Mouse (Mus musculus) ES-E14 (cell line): ENCODE results near the gene Pdzd3. TPM values are rescaled to one million over a fixed set of nuclear protein-coding genes. Genes with fewer than 3 reads are reported as not detected.

Experiments
- DNase-seq: peaks from one replicate; pipeline ENCODE4 v3.0.0-alpha.2; 2013; ENCODE audit warnings: low read depth, low spot score
- H3K27ac ChIP-seq: 2 replicates; pipeline ENCODE4 v1.5.1; 2012; ENCODE audit warnings: low read depth, mild to moderate bottlenecking, low read length, moderate library complexity, mixed read lengths; ENCODE audit not compliant: poor library complexity, insufficient read depth, severe bottlenecking
- H3K36me3 ChIP-seq: 2 replicates; pipeline ENCODE4 v1.6.1; 2012; ENCODE audit warnings: mild to moderate bottlenecking, low read length, moderate library complexity, mixed read lengths; ENCODE audit not compliant: control insufficient read depth, poor library complexity, insufficient read depth, severe bottlenecking
- H3K4me1 ChIP-seq, 2 experiments: fragments of 150-350 bp in 1 of 2; sonication (generic) in 1 of 2; 2 replicates each; pipeline ENCODE4 v1.6.1; 2012; ENCODE audit warnings: low read length in 2 of 2, mild to moderate bottlenecking in 1 of 2, mixed read lengths in 1 of 2; ENCODE audit not compliant: control insufficient read depth in 2 of 2, insufficient read depth in 2 of 2, poor library complexity in 1 of 2
- H3K4me3 ChIP-seq, 2 experiments: fragments of 150-350 bp in 1 of 2; sonication (generic) in 1 of 2; 2 replicates each; pipeline ENCODE4 v1.5.1; 2012; ENCODE audit warnings: low read length in 2 of 2, low read depth in 1 of 2, mild to moderate bottlenecking in 1 of 2, mixed read lengths in 1 of 2; ENCODE audit not compliant: insufficient read depth in 1 of 2, poor library complexity in 1 of 2, severe bottlenecking in 1 of 2
- H3K9ac ChIP-seq: 2 replicates; pipeline ENCODE4 v1.6.1; 2012; ENCODE audit warnings: low read depth, mild to moderate bottlenecking, low read length, mixed read lengths; ENCODE audit not compliant: poor library complexity, insufficient read depth, severe bottlenecking
- H3K9me3 ChIP-seq: fragments of 150-350 bp; sonication (generic); 2 replicates; pipeline ENCODE4 v1.6.1; 2012; ENCODE audit warnings: low read depth, mild to moderate bottlenecking, low read length; ENCODE audit not compliant: control insufficient read depth, insufficient read depth
- CHD2 ChIP-seq: IDR thresholded peaks from 2 replicates; pipeline ENCODE4 v1.6.1; 2014; ENCODE audit warnings: mild to moderate bottlenecking, low read depth, low read length, inconsistent platforms
- HCFC1 ChIP-seq: IDR thresholded peaks from 2 replicates; pipeline ENCODE4 v1.6.1; 2012; ENCODE audit warnings: low read length, inconsistent platforms, borderline replicate concordance; ENCODE audit not compliant: insufficient read depth
- MAFK ChIP-seq: IDR thresholded peaks from 2 replicates; pipeline ENCODE4 v1.6.1; 2014; ENCODE audit warnings: mild to moderate bottlenecking, low read depth, low read length, inconsistent platforms; ENCODE audit not compliant: insufficient read depth
- ZC3H11A ChIP-seq: IDR thresholded peaks from 2 replicates; pipeline ENCODE4 v1.6.1; 2012; ENCODE audit warnings: low read depth, mild to moderate bottlenecking, inconsistent platforms, low read length, borderline replicate concordance
- ZNF384 ChIP-seq: IDR thresholded peaks from 2 replicates; pipeline ENCODE4 v1.6.1; 2012; ENCODE audit warnings: low read depth, low read length, inconsistent platforms
- in situ Hi-C, 2 experiments: fragments of 600-800 bp; cut with MboI; formaldehyde crosslinking; loops; one replicate each; pipeline ENCODE4 v1.15.1; 2025; ENCODE audit warnings: low sequenced_read_pairs in 2 of 2, inconsistent platforms in 1 of 2; ENCODE audit not compliant: unreplicated experiment in 2 of 2
- total RNA-seq: library from RNA; depleted of rRNA; stranded (reverse); fragments of 300-350 nt; gene quantifications from 2 replicates; pipeline ENCODE4 v1.2.3, GENCODE M21; 2012

The Pdzd3 gene
- total RNA-seq, 1 experiment: 1.1 TPM

DNA sequence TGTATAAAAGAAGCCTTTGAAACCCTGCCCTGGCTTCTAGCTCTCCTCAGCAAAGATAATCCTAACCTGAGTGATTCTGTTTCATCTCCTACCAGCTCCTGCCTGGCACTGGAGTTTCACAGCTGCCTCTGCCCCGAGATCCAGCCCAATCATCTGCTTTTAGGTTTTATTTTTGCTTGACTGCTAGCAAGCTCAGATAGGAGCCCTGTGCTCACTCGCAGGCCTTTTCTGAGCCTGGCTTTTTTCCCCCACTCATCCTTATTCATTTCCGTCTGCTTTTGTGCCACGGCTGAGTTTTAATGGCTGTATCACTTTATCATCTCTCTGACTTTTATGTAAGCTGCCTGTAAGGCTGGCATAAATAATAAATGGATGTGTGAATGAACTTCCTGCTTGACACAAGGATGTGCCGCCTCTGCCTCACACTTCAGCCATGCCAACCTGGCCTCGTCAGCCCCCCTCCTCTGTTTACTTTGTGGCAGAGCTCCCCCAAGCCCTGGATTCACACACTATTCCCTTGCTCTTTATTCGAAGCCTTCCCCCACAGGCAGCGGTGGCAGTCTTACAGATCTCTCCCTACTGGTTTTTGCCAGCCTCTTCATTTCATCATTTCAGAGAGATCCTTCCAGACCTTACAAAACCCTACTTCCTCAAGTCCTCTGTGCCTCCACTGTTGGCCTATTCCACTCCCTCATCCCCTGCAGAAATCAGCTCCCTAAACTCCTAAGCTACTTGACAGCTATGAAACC, 15.4 kb upstream of the Pdzd3 start:
- Histone ChIP-seq H3K4me3 (no peak overlapping the region), H3K9me3 (no peaks in the 10 kb centered on the region), H3K36me3 (no peaks in the 10 kb centered on the region), H3K27ac (no peak overlapping the region), H3K4me1 (peaks cover 2 to 6% of the 10 kb centered on the region in 2 experiments; a peak in 3 of 4 replicates), H3K9ac (no peak overlapping the region)
- no peak for DNase-seq
- in situ Hi-C loops: no loop called here
- TF ChIP-seq ZC3H11A (no peak), CHD2 (no peak), HCFC1 (no peak)

DNA sequence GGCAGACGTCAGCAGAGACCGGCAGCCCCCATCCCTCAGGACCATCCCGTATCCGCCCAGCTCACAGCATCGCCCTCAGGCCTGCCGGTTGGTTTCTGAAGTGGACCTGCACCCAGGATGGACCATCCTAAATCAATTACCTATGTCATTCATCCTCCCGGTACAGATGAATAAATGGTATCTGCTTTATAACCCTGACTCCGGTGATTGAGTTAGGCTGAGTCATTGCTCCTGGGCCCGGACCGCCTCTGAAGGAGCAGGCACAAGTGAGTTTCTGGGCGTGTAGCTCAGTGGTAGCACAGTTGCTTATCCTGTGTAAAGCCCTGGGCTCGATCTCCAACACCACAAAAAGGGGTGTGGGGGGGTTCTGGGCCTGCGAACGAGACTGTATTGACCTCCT, 10.1 kb upstream of the Pdzd3 start:
- no peak for DNase-seq
- Histone ChIP-seq H3K4me1 (peaks cover 0 to 6% of the 10 kb centered on the region in 2 experiments; a peak in 2 of 4 replicates), H3K9ac (no peak overlapping the region), H3K36me3 (no peaks in the 10 kb centered on the region), H3K9me3 (no peaks in the 10 kb centered on the region), H3K4me3 (no peak overlapping the region), H3K27ac (no peak overlapping the region)
- TF ChIP-seq ZNF384 (no peak), MAFK (no peak)
- in situ Hi-C loops: no loop called here

DNA sequence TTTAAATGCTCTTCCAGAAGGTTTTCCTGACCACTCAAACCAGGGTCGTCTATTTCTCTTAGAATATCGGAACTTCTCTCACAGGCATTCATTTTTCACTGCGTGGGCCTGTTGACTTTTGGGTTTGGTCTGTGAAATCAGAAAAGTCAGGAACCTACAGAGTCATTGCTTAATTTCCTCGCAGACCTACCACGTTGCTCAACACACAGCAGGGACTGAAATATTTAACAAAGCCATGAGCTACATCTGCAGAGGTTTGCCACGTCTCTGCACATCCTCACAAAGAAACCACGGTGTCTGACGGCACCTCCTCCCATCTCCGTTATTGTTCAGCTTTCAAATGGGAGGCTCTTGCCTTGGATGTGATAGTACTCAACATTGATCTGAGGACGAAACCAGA, 7.7 kb upstream of the Pdzd3 start:
- H3K27ac ChIP-seq: no peak overlapping the region
- in situ Hi-C loops: no loop called here
- no peaks in the 10 kb centered on the region for H3K36me3 ChIP-seq
- peaks cover 0 to 6% of the 10 kb centered on the region in 2 experiments; a peak in 1 of 4 replicates for H3K4me1 ChIP-seq
- H3K9ac ChIP-seq: no peak overlapping the region
- no peak overlapping the region for H3K4me3 ChIP-seq
- H3K9me3 ChIP-seq: no peaks in the 10 kb centered on the region
- DNase-seq: no peak
- TF ChIP-seq HCFC1 (no peak), CHD2 (no peak), ZC3H11A (no peak), ZNF384 (no peak), MAFK (no peak)

DNA sequence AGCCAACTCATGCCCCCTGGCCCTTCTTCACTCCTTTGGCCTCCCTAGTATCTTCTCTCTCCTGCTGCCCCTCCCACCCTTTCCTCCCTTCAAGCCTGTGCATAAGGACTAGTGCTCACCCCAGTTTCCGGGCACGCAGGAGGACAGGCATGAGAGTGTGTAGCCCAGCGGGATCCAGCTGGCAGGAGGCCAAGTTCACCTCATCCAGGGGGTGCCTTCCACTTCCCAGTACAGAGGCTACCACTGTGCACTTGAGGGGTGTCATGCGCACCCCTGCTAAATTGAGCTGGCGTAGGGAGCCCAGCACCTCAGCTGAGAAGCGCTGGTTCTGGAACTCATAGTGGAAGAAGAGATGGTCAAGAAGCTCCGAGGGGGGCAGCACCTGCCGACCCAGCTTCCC, 4.9 kb upstream of the Pdzd3 start:
- Histone ChIP-seq H3K9ac (no peak overlapping the region), H3K9me3 (no peaks in the 10 kb centered on the region), H3K4me1 (peaks cover 0 to 2% of the 10 kb centered on the region in 2 experiments; a peak in 1 of 4 replicates), H3K36me3 (no peaks in the 10 kb centered on the region), H3K4me3 (0 out of 4 replicates have a peak overlapping the region, but pooled peaks of 1 of the 2 experiments have one; percentile 33), H3K27ac (no peak overlapping the region)
- no peak for TF ChIP-seq CHD2
- TF ChIP-seq HCFC1: no peak
- no peak for TF ChIP-seq ZC3H11A
- no peak for TF ChIP-seq ZNF384
- no peak for TF ChIP-seq MAFK
- in situ Hi-C loops: no loop called here
- no peak for DNase-seq

DNA sequence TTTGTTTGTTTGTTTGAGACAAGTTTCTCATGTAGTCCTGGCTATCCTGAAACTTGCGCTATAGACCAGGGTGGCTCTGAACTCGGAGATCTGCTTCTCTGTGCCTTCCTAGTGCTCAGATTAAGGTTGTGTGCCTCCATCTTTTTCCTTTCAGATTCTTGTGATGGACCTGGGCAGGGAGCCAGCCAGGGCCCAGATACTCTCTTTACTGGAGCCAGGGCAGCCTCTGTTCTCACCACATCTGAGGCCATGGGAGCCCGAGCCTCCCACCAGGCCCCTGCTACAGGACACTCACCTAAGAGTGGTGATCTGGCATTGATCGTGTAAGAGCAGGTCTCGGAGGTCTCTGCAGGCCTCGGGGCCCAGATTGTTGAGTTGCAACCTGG, 3.9 kb upstream of the Pdzd3 start:
- Histone ChIP-seq H3K36me3 (no peaks in the 10 kb centered on the region), H3K9ac (no peak overlapping the region), H3K9me3 (no peaks in the 10 kb centered on the region), H3K27ac (no peak overlapping the region), H3K4me3 (no peak overlapping the region), H3K4me1 (peaks cover 0 to 5% of the 10 kb centered on the region in 2 experiments; a peak in 2 of 4 replicates)
- TF ChIP-seq CHD2 (no peak), ZC3H11A (no peak), MAFK (no peak), ZNF384 (no peak)
- DNase-seq: no peak
- in situ Hi-C loops: no loop called here
